Mouse (Mus musculus): ENCODE data around the gene Olfr120. TPM values are rescaled to one million over a fixed set of nuclear protein-coding genes. Genes with fewer than 3 reads are reported as not detected.
"Not testable (repeated sequence)": the region's sequence is repeated elsewhere in the genome, so short reads cannot be mapped to it uniquely, and the experiment has no call there.

Olfr120 gene
- not detected in 2 replicates for polyA plus RNA-seq (2012; rRNA removed)

DNA sequence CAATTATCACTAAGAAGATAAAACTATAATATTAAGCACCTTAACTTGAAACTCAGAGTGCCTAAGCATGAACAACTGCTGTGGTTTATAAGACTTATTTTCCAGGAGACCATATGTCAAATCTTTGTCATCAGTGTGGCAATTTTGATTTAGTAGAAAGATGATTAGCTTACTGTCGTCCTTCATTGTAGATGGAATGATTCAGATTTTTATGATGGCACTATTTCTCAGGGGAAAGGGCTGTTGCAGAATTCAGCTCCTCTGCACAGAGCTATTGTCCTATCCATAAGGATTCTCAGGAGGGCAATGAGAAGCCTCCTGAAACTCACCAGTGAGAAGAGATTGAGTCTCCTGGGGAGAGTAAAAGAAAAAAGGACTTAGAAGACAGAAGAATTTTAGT, at the start of gene Olfr120:
TSS of gene Olfr120 (plus strand) at position 301 of the 400 bp plus-strand sequence.
- no peaks in the 10 kb centered on the region for H3K36me3 ChIP-seq (ENCODE audit: control insufficient read depth, insufficient read depth, low read length)
- no peaks in the 10 kb centered on the region for H3K27me3 ChIP-seq (ENCODE audit: control insufficient read depth, insufficient read depth, low read length)
- H3K4me3 ChIP-seq (ENCODE audit: control insufficient read depth, low read depth, low read length): no peak within 1 kb of the TSS
- TF ChIP-seq POLR2A (IDR thresholded peaks at IDR 0.05; ENCODE audit: control insufficient read depth, low read depth, low read length): no peak
- no peak for TF ChIP-seq CTCF (IDR thresholded peaks at IDR 0.05; ENCODE audit: control insufficient read depth, insufficient read depth, insufficient replicate concordance, low read depth, low read length)
- no peak within 1 kb of the TSS for H3K27ac ChIP-seq (ENCODE audit: control insufficient read depth, insufficient read depth, low read depth, low read length)
- no peaks in the 10 kb centered on the region for H3K4me1 ChIP-seq (ENCODE audit: control insufficient read depth, insufficient read depth, low read length)

DNA sequence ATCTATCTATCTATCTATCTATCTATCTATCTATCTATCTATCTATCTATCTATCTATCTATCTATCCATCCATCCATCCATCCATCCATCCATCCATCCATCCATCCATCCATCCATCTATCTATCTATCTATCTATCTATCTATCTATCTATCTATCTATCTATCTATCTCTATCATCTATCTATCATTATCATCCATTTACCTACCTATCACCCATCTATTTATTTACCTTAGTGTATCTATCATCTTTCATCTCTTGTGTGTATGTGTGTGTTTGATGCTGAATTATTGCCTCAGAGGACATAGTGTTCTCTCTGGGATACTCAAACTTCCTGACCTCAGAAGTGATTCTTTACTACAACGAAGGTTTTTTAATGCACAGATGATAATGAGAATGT, 25.3 kb upstream of the Olfr120 start, which contains the start of gene Olfr119:
TSS of gene Olfr119 (plus strand) at position 301 of the 400 bp plus-strand sequence.
- H3K27ac ChIP-seq (ENCODE audit: control insufficient read depth, insufficient read depth, low read depth, low read length); H3K27me3 ChIP-seq (ENCODE audit: control insufficient read depth, insufficient read depth, low read length); H3K4me3 ChIP-seq (ENCODE audit: control insufficient read depth, low read depth, low read length); H3K4me1 ChIP-seq (ENCODE audit: control insufficient read depth, insufficient read depth, low read length); H3K36me3 ChIP-seq (ENCODE audit: control insufficient read depth, insufficient read depth, low read length): not testable (repeated sequence)

DNA sequence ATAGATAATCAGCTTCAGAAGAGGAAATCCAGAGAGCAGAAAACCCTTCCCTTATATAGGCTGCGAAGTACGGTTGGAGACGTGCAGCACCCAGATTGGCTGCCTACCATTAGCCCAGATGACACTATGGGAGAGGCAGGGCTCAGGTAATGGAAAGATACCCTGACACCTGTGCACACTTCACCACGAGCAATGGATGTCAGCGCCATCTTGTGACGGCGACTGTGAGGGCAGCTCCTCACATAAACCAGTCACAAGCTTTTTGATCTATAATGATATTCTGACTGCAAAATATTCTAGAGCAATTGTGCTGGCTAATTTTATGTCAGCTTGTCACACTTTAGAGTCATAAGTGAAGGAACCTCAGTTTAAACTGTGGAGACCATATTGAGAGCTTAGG, 16.5 kb downstream of the Olfr120 start:
- no peak overlapping the region for H3K4me3 ChIP-seq (ENCODE audit: control insufficient read depth, low read depth, low read length)
- H3K4me1 ChIP-seq (ENCODE audit: control insufficient read depth, insufficient read depth, low read length): no peaks in the 10 kb centered on the region
- H3K27me3 ChIP-seq (ENCODE audit: control insufficient read depth, insufficient read depth, low read length): no peaks in the 10 kb centered on the region
- H3K36me3 ChIP-seq (ENCODE audit: control insufficient read depth, insufficient read depth, low read length): no peaks in the 10 kb centered on the region
- no peak overlapping the region for H3K27ac ChIP-seq (ENCODE audit: control insufficient read depth, insufficient read depth, low read depth, low read length)
- TF ChIP-seq CTCF (IDR thresholded peaks at IDR 0.05; ENCODE audit: control insufficient read depth, insufficient read depth, insufficient replicate concordance, low read depth, low read length) (no peak), POLR2A (IDR thresholded peaks at IDR 0.05; ENCODE audit: control insufficient read depth, low read depth, low read length) (no peak)

DNA sequence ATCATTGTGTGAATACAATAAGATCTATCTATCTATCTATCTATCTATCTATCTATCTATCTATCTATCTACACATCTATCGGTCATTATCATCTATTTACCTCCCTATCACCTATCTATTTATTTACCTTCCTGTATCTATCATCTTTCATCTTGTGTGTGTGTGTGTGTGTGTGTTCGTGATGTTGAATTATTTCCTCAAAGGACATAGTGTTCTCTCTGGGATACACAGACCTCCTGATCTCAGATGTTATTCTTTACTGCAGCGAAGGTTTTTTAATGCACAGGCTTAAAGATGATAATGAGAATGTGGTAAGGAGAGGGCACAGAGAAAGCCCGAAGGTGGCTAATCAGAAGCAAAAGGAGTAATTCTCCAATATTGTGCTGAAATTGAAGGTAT, 46.7 kb downstream of the Olfr120 start, which contains the start of gene Olfr122:
TSS of gene Olfr122 (plus strand) at position 301 of the 400 bp plus-strand sequence.
- no peaks in the 10 kb centered on the region for H3K4me1 ChIP-seq (ENCODE audit: control insufficient read depth, insufficient read depth, low read length)
- no peaks in the 10 kb centered on the region for H3K36me3 ChIP-seq (ENCODE audit: control insufficient read depth, insufficient read depth, low read length)
- no peak within 1 kb of the TSS for H3K4me3 ChIP-seq (ENCODE audit: control insufficient read depth, low read depth, low read length)
- no peak within 1 kb of the TSS for H3K27ac ChIP-seq (ENCODE audit: control insufficient read depth, insufficient read depth, low read depth, low read length)
- TF ChIP-seq CTCF (IDR thresholded peaks at IDR 0.05; ENCODE audit: control insufficient read depth, insufficient read depth, insufficient replicate concordance, low read depth, low read length): no peak
- TF ChIP-seq POLR2A (IDR thresholded peaks at IDR 0.05; ENCODE audit: control insufficient read depth, low read depth, low read length): no peak
- H3K27me3 ChIP-seq (ENCODE audit: control insufficient read depth, insufficient read depth, low read length): no peaks in the 10 kb centered on the region

Other genes with a start within 250 kb of the Olfr120 start
- not detected in 2 replicates for gene H2-M2, start 238.3 kb upstream of the Olfr120 start, polyA plus RNA-seq (2012; rRNA removed)
- gene Olfr110, start 229.3 kb upstream of the Olfr120 start, polyA plus RNA-seq (2012; rRNA removed): not detected in 2 replicates
- not detected in 2 replicates for gene Olfr111, start 213.8 kb upstream of the Olfr120 start, polyA plus RNA-seq (2012; rRNA removed)
- gene Olfr112, start 152.4 kb upstream of the Olfr120 start, polyA plus RNA-seq (2012; rRNA removed): 19.3 and 26.9 TPM in 2 replicates
- gene Olfr113, start 144.1 kb upstream of the Olfr120 start, polyA plus RNA-seq (2012; rRNA removed): not detected in 2 replicates
- gene Olfr114, start 129.1 kb upstream of the Olfr120 start, polyA plus RNA-seq (2012; rRNA removed): not detected in 2 replicates
- 0.11 TPM in 1 of 2 replicates, not detected in the other for gene Olfr115, start 94.7 kb upstream of the Olfr120 start, polyA plus RNA-seq (2012; rRNA removed)
- gene Olfr116, start 94.6 kb upstream of the Olfr120 start, polyA plus RNA-seq (2012; rRNA removed): 0.11 TPM in 1 of 2 replicates, not detected in the other
- not detected in 2 replicates for gene Olfr117, start 58.0 kb upstream of the Olfr120 start, polyA plus RNA-seq (2012; rRNA removed)
- gene Olfr118, start 54.8 kb upstream of the Olfr120 start, polyA plus RNA-seq (2012; rRNA removed): not detected in 2 replicates
- not detected in 2 replicates for gene Olfr119, start 25.2 kb upstream of the Olfr120 start, polyA plus RNA-seq (2012; rRNA removed)
- not detected in 2 replicates for gene Olfr121, start 27.0 kb downstream of the Olfr120 start, polyA plus RNA-seq (2012; rRNA removed)
- not detected in 2 replicates for gene Olfr122, start 46.8 kb downstream of the Olfr120 start, polyA plus RNA-seq (2012; rRNA removed)
- gene Olfr123, start 71.7 kb downstream of the Olfr120 start, polyA plus RNA-seq (2012; rRNA removed): 0.15 TPM in 1 of 2 replicates, not detected in the other
- gene Olfr124, start 78.1 kb downstream of the Olfr120 start, polyA plus RNA-seq (2012; rRNA removed): not detected in 2 replicates
- gene Olfr125, start 111.1 kb downstream of the Olfr120 start, polyA plus RNA-seq (2012; rRNA removed): not detected in 2 replicates
- gene Olfr126, start 125.7 kb downstream of the Olfr120 start, polyA plus RNA-seq (2012; rRNA removed): 0.47 and 0.96 TPM in 2 replicates
- gene Olfr127, start 178.6 kb downstream of the Olfr120 start, polyA plus RNA-seq (2012; rRNA removed): 1.9 and 2.9 TPM in 2 replicates
- gene Olfr128, start 198.7 kb downstream of the Olfr120 start, polyA plus RNA-seq (2012; rRNA removed): 3.7 and 5.5 TPM in 2 replicates
- 0.75 and 1.3 TPM in 2 replicates for gene Olfr761, start 231.3 kb downstream of the Olfr120 start, polyA plus RNA-seq (2012; rRNA removed)